Mouse (Mus musculus) bone marrow, adult 2 months (tissue): ENCODE results near the gene Myrfl.

Experiments
- CTCF ChIP-seq: fragments of 200-500 bp; IDR thresholded peaks from 2 replicates; pipeline ENCODE4 v1.5.1; 2011; ENCODE audit warnings: low read length, control low read depth; ENCODE audit not compliant: control insufficient read depth, insufficient read depth
- POLR2A ChIP-seq: fragments of 200-500 bp; IDR thresholded peaks from 2 replicates; pipeline ENCODE4 v1.6.1; 2011; ENCODE audit warnings: low read depth, mild to moderate bottlenecking, control low read depth, low read length, borderline replicate concordance; ENCODE audit not compliant: control insufficient read depth

- no peak for TF ChIP-seq POLR2A
- no peak for TF ChIP-seq CTCF
Measured at GRCm38 (mm10) chr10:116870819-116871218, 25.9 kb downstream of the Myrfl start.
